Mouse (Mus musculus): ENCODE results near the gene Slc5a5.

- TF ChIP-seq EP300 (IDR thresholded peaks at IDR 0.05; ENCODE audit: low read depth) (no peak), CTCF (IDR thresholded peaks at IDR 0.05; ENCODE audit: low read depth) (peak; percentile 40; the same call in 1 of the 2 replicates)
Observed at GRCm38 (mm10) chr8:70911596-70911995, 19.0 kb upstream of the Slc5a5 start.

Measured in liver, embryonic 14.5 days (tissue).